Mouse (Mus musculus) right cerebral cortex, postnatal 10 days (tissue): ENCODE data around the gene Lrrtm4.
A peak's percentile ranks its signal among the peaks of the same experiment; 100 is the strongest.

Experiments
- DNase-seq, 2 experiments: peaks; one replicate each; pipeline ENCODE4 v3.0.0; 2021; ENCODE audit warnings: low spot score in 2 of 2

Gene Lrrtm4

DNA sequence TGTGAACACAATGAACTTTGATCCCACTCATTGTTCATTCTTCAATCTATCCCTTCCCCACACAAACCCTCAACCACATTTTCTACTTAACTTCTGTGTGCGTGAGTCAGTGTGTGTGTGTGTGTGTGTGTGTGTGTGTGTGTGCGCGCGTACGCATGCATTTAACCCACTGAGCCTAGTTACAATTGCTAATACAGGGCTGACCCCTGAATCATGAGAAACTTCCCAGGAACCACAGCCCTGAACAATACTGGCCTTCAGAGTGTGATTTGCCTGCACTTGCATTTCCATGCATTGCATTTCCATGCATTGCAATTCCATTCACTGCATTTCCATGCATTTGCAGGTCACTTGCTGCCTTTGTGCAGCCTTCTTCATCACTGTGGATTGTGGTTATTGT lies 701.8 kb downstream of the Lrrtm4 start:
- no peak for DNase-seq

DNA sequence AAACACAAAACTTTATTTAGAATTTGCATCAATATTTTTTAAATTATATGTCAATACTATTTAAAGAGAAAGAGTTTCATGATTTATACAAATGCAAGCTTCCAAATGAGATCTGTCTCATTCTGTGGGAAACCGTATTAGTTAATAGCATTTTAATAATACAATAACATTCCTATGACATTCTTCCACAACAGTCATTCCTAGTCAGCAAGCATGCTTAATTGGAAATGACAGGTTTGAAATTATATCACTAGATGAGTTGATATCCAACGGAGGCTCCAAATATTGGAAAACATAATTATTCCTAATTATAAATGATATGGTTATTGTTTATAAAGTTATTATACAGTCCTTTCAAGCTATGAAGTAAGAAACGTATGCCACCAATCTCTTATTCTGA lies 714.7 kb downstream of the Lrrtm4 start:
- DNase-seq: no peak

GRCm38 (mm10) chr6:80750769-80751168 lies 732.1 kb downstream of the Lrrtm4 start:
- no peak for DNase-seq

DNA sequence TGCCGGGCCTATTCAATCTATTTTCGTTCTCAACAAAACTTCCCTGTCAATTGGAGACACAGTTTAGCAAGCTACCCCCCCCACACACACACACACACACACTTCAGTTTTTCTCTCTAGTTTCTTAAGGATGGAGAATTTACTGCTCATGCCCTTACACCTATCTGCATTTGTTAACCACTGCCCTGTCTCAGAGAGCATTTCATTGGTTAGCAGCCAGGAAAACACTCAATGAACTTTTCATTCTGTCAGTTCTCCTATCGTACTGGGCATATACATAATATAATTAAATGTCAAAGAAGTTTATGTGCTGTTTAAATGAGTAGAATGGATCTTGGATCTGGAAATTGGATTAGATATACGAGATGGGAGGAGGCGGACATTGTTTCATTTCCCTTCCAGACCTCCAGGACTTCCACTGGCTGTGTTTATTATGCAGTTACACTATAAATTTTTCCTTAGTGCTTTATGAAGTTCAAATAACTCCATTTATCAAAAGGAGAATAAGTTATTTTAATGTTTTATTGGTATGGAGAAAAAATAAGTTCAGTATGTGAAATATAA lies 742.0 kb downstream of the Lrrtm4 start:
- DNase-seq: no peak

GRCm38 (mm10) chr6:80786282-80786681 lies 767.6 kb downstream of the Lrrtm4 start:
- DNase-seq: no peak

GRCm38 (mm10) chr6:80823753-80824152 lies 805.1 kb downstream of the Lrrtm4 start:
- DNase-seq: no peak

- DNase-seq: no peak
Observed at GRCm38 (mm10) chr6:80839784-80840183, 821.1 kb downstream of the Lrrtm4 start.

GRCm38 (mm10) chr6:80845294-80845693 lies 826.6 kb downstream of the Lrrtm4 start:
- no peak for DNase-seq

DNA sequence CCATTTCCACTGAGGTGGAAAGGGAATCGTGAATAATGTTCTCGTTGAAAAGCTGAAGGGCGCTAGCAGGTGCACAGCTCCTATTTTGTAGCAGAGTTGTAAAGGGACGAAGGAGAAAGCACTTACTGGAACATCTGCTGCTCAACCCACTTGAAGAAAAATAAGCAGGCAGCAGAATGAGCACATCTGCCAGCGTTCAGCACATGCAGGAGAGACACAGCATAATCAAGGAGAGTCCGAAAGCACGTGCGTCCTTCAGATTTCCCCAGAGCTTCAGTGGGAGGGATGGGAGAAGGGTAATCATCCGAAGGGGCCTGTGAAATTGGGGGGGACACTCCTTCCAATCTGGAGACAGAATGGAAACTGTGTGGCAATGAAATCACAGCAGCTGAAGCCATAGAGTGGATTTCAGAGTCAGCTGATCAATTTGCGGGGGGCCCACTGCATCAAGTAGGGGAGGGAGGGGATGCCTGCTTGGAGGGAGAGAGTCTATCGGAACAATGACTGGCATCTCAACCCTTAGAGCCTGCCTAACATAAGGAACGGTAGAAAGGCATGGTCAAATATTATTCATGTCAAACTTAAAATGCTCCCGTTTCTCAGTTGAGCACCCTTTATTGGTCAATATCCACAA lies 838.4 kb downstream of the Lrrtm4 start:
- DNase-seq: peak; percentile 30 to 46
